Mouse (Mus musculus) forebrain, embryonic 13.5 days (tissue): Measurements from ENCODE around the gene Clec12b. TPM values are rescaled to one million over a fixed set of nuclear protein-coding genes. Genes with fewer than 3 reads are reported as not detected.

ENCODE experiments used
- ATAC-seq: fragments of 200-750 bp; cut with Nextera tagmentation; 2 replicates; pipeline ENCODE4 v1.8.0; 2017
- H3K27ac ChIP-seq: fragments of 300-500 bp; sonication (generic); 2 replicates; pipeline ENCODE4 v1.5.1; 2015; ENCODE audit warnings: inconsistent platforms, mild to moderate bottlenecking, moderate library complexity
- H3K27me3 ChIP-seq: fragments of 300-500 bp; sonication (generic); 2 replicates; pipeline ENCODE4 v1.6.1; 2015; ENCODE audit warnings: mild to moderate bottlenecking, inconsistent platforms
- H3K36me3 ChIP-seq: fragments of 300-500 bp; sonication (generic); 2 replicates; pipeline ENCODE4 v1.6.1; 2015; ENCODE audit warnings: mild to moderate bottlenecking, inconsistent platforms; ENCODE audit not compliant: poor library complexity, severe bottlenecking
- H3K4me1 ChIP-seq: fragments of 300-500 bp; sonication (generic); 2 replicates; pipeline ENCODE4 v1.6.1; 2015; ENCODE audit warnings: inconsistent platforms
- H3K4me2 ChIP-seq: fragments of 300-500 bp; sonication (generic); 2 replicates; pipeline ENCODE4 v1.6.1; 2015; ENCODE audit warnings: inconsistent platforms, mild to moderate bottlenecking, moderate library complexity
- H3K4me3 ChIP-seq: fragments of 300-500 bp; sonication (generic); 2 replicates; pipeline ENCODE4 v1.5.1; 2015; ENCODE audit warnings: mild to moderate bottlenecking, inconsistent platforms
- H3K9ac ChIP-seq: fragments of 300-500 bp; sonication (generic); 2 replicates; pipeline ENCODE4 v1.6.1; 2015; ENCODE audit warnings: mild to moderate bottlenecking, inconsistent platforms
- H3K9me3 ChIP-seq: fragments of 300-500 bp; sonication (generic); replicated peaks from 2 replicates; pipeline ENCODE4 v1.6.1; 2016; ENCODE audit warnings: inconsistent platforms
- WGBS: fragments of 180-500 bp; shearing (Covaris S2); methylation state at CpG from one replicate; pipeline ENCODE4 v1.1.7; 2015; 5-methylcytosine and 5-hydroxymethylcytosine counted together
- polyA plus RNA-seq: library from polyadenylated mRNA; unstranded; fragments of >200 nt; fragmentation: Nextera tagmentation; extraction: Ambion mirVana; gene quantifications from 2 replicates; pipeline ENCODE4 v1.2.1, GENCODE M21; 2015

Gene Clec12b
- polyA plus RNA-seq, 1 experiment from 2014 or later: 0.12 TPM

DNA sequence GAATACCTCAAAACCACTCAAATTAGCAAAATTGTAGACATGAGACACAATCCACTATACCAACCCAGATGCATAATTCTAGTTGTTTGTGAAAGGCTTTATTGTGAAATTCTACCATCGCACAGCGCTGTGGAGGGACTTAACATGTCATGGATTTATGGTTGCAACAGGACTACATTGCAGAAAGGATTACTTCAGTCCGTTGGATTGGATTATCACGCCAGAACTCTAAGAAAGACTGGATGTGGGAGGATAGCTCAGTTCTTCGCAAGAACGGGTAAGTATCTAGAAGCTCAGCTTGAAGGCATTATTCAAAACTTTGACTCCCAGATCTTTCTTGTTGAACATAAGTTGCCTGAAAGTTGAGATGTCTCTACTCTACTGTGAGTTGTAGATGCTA, 17.7 kb upstream of the Clec12b start:
- Histone ChIP-seq H3K27ac (no peak overlapping the region), H3K4me3 (no peak overlapping the region), H3K4me1 (no peaks in the 10 kb centered on the region), H3K36me3 (no peaks in the 10 kb centered on the region), H3K9ac (no peak overlapping the region), H3K9me3 (no peaks in the 10 kb centered on the region), H3K27me3 (no peaks in the 10 kb centered on the region), H3K4me2 (no peak overlapping the region)
- no peak for ATAC-seq
- 76% methylated on average over 6 of the region's 6 CpGs for WGBS

DNA sequence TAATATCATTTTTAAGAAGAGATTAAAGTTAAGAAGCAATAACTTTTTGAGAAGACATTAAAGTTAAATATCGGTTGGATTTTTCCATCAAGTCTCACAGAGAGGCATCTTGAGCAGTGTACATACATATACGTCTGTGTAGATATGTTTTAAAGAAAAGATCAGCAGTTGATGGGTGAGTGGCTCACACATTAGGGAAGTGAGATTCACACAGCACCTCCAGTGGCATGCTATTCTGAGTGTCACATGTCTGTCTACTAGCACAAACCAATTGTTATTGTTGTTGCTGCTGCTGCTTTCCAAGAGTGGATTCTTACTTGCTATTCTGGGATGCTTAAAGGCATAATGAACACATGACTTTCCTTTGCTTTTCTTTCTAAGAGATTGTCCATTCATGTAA, 16.7 kb upstream of the Clec12b start:
- no peaks in the 10 kb centered on the region for H3K36me3 ChIP-seq
- 95% methylated on average over 2 of the region's 2 CpGs for WGBS
- no peaks in the 10 kb centered on the region for H3K4me1 ChIP-seq
- H3K4me2 ChIP-seq: no peak overlapping the region
- H3K9me3 ChIP-seq: no peaks in the 10 kb centered on the region
- H3K27me3 ChIP-seq: no peaks in the 10 kb centered on the region
- no peak for ATAC-seq
- H3K27ac ChIP-seq: no peak overlapping the region
- H3K9ac ChIP-seq: no peak overlapping the region
- H3K4me3 ChIP-seq: no peak overlapping the region

DNA sequence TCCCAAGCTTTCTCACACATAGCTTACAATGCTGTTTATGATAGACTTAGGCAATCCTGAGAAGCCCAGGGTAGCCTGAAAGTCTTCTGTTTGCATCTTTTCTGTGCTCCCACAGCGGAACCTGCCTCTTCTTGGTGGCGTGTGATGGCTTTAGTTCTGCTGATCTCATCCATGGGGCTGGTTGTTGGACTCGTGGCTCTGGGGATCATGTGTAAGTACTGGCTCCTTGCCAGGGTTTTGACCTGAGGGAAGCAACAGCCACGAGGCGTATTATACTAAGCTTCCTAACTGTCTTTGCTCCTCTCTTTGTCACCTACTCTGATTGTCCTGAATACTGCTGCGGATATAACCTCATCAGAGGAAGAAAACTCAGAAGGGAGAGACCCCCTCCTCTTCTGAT, 14.3 kb upstream of the Clec12b start:
- ATAC-seq: no peak
- no peaks in the 10 kb centered on the region for H3K4me1 ChIP-seq
- no peaks in the 10 kb centered on the region for H3K27me3 ChIP-seq
- no peak overlapping the region for H3K27ac ChIP-seq
- H3K4me2 ChIP-seq: no peak overlapping the region
- no peak overlapping the region for H3K4me3 ChIP-seq
- H3K36me3 ChIP-seq: no peaks in the 10 kb centered on the region
- H3K9me3 ChIP-seq: no peaks in the 10 kb centered on the region
- H3K9ac ChIP-seq: no peak overlapping the region
- 65% methylated on average over 6 of the region's 6 CpGs for WGBS

DNA sequence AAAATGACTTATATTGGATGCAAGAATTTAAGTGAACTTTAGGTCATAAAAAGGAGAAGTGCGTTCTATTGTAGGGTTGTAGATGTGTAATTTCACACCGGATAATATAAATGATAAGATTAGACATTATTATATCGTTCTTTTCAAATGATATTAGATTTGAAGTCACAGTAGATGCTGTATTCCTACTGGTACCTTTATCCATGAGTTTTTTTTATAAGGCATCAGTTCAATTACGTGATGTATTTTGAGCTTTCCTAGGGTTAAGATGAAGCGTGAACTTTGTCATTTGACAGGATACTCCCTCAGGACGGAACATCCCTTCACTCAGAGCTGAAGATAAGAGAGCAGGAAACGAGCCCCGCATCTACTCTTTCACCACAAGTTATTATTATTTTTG, 11.3 kb upstream of the Clec12b start, which contains the start of gene Clec1b:
Gene Clec1b, plus strand, starts transcription at position 301 of the 400 bp plus-strand sequence.
- WGBS: 90% methylated on average over 8 of the region's 8 CpGs
- H3K9me3 ChIP-seq: no peaks in the 10 kb centered on the region

DNA sequence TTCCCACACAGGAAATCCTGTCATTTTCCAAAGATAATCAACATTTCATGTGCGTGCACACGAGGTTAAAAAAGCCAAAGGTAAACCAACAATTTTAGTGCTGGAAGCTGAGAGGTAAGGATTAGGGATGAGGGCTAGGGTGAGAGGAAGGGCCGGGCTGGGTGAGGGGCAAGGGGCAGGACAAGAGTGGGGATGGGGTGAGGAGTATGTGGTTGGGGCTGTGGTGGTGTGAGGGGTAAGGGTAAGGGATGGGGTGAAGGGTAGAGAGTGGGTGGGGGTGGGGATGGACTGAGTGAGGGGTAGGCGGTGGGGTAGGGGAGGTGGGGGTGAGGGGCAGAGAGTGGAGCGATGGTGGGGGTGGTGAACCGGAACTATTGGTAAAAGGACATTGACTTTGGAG, 8.1 kb upstream of the Clec12b start:
- 81% methylated on average over 6 of the region's 6 CpGs for WGBS
- peak; percentile 55 for ATAC-seq

More for the DNA sequence above, 11.3 kb upstream of the Clec12b start, which contains the start of gene Clec1b:
- Histone ChIP-seq H3K36me3 (no peaks in the 10 kb centered on the region), H3K4me1 (no peaks in the 10 kb centered on the region), H3K9ac (no peak within 1 kb of the TSS), H3K4me3 (no peak within 1 kb of the TSS), H3K4me2 (no peak within 1 kb of the TSS), H3K27me3 (no peaks in the 10 kb centered on the region), H3K27ac (no peak within 1 kb of the TSS)
- no peak for ATAC-seq

DNA sequence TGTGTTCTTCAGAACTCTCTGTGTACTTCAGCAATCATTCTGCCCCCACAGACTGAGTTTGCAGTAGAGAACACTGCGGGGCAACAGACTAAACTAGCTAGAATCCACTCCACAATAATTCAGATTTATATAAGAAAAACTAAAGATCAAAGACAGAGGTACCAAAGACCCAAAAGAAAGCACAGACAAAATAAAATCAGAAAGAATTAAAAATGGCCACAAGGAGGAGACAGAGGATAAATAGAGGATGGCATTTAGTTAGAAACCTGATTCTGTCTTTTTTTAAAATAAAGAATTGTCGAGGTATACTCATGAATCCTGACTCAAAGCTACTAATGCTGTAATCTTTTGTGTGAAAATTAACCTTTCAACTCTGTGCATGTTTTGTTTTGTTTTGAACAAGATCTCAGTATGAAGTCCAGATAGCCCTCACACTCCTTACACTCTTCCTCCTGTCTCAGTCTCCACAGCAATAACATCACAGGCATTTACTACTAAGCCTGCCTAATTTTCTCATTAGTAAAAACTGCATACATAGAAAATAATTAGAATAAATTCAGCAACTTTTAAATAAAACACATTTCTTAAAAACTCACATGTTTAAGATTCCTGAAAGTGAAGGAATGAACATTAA, 7.5 kb upstream of the Clec12b start:
- no peak overlapping the region for H3K4me2 ChIP-seq
- H3K9ac ChIP-seq: no peak overlapping the region
- no peak overlapping the region for H3K4me3 ChIP-seq
- no peak; the same call in 1 of the 2 replicates for ATAC-seq
- no peaks in the 10 kb centered on the region for H3K36me3 ChIP-seq
- H3K4me1 ChIP-seq: no peaks in the 10 kb centered on the region
- H3K9me3 ChIP-seq: no peaks in the 10 kb centered on the region
- H3K27me3 ChIP-seq: no peaks in the 10 kb centered on the region
- no peak overlapping the region for H3K27ac ChIP-seq
- WGBS: 23% methylated on average over 2 of the region's 2 CpGs

More for the DNA sequence above, 8.1 kb upstream of the Clec12b start:
- no peak overlapping the region for H3K4me3 ChIP-seq
- H3K9me3 ChIP-seq: no peaks in the 10 kb centered on the region
- no peaks in the 10 kb centered on the region for H3K27me3 ChIP-seq
- H3K36me3 ChIP-seq: no peaks in the 10 kb centered on the region
- H3K9ac ChIP-seq: no peak overlapping the region
- H3K4me1 ChIP-seq: no peaks in the 10 kb centered on the region
- no peak overlapping the region for H3K27ac ChIP-seq
- H3K4me2 ChIP-seq: no peak overlapping the region

DNA sequence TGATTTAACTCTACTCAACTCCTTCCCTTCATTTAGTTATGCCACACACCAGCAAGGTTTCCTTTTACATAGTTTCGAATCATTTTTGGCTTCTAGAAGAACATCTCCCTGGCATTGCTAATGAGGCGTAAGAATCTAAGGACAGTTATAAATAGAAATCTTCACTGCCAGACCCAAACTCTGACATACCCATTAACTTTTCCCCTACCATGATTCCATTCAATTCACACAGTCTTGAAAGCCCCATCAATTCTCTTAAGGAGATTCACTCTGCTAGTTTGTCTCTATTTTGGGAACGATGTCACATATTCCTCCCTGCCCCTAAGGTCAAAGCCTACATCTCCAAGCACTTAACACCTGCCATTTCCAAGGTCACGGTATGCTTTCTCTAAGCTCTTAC, 674 bp downstream of the Clec12b start:
- Histone ChIP-seq H3K27me3 (no peaks in the 10 kb centered on the region), H3K9me3 (no peaks in the 10 kb centered on the region), H3K36me3 (no peaks in the 10 kb centered on the region), H3K27ac (no peak overlapping the region), H3K9ac (no peak overlapping the region), H3K4me3 (no peak overlapping the region), H3K4me2 (no peak overlapping the region), H3K4me1 (no peaks in the 10 kb centered on the region)
- no peak for ATAC-seq
- WGBS: 74% methylated on average over 4 of the region's 4 CpGs

DNA sequence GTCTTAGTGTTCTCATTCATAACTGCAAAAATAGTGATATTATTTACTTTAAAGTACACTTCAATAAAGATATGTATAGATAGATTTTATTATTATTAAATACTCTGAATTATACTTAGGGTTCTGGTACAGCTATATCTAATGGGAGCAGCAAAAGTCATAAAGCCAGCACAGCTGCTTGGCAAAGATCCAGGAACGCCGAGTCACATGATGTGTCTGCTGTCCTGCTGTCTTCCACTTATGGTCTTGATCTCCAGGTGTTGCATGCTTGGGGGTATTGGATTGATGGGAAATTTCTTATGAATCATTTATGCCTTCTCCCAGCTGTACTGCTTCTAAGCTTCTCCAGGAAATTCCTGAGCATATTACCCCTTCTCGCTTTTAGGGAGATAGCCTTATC, 2.2 kb downstream of the Clec12b start:
- Histone ChIP-seq H3K4me2 (no peak overlapping the region), H3K9me3 (no peaks in the 10 kb centered on the region), H3K36me3 (no peaks in the 10 kb centered on the region), H3K9ac (no peak overlapping the region), H3K4me1 (no peaks in the 10 kb centered on the region), H3K27me3 (no peaks in the 10 kb centered on the region), H3K27ac (no peak overlapping the region), H3K4me3 (no peak overlapping the region)
- WGBS: 90% methylated on average over 3 of the region's 3 CpGs
- ATAC-seq: no peak

DNA sequence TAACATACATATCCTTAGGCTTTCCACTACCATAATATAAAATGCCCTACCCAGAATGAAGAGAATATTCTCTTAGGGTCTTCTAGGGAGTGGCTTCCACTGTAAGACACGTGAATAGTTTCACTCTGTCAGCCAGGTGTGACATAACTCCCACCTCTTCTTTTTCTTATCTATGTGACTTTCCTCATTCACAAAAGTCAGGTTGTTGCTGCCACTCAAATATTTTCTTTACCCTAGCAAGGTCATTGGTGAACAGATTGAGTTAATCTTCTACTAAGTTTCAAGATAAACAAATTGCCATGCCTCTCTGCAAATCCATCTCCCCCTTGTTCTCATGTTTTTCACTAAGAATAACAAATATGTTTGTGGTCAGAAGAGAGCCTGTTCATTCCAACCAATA, 3.9 kb downstream of the Clec12b start:
- no peaks in the 10 kb centered on the region for H3K4me1 ChIP-seq
- H3K4me3 ChIP-seq: no peak overlapping the region
- no peak overlapping the region for H3K4me2 ChIP-seq
- H3K36me3 ChIP-seq: no peaks in the 10 kb centered on the region
- H3K27ac ChIP-seq: no peak overlapping the region
- no peaks in the 10 kb centered on the region for H3K9me3 ChIP-seq
- H3K9ac ChIP-seq: no peak overlapping the region
- 86% methylated on average over 1 of the region's 1 CpGs for WGBS
- ATAC-seq: no peak
- H3K27me3 ChIP-seq: no peaks in the 10 kb centered on the region

DNA sequence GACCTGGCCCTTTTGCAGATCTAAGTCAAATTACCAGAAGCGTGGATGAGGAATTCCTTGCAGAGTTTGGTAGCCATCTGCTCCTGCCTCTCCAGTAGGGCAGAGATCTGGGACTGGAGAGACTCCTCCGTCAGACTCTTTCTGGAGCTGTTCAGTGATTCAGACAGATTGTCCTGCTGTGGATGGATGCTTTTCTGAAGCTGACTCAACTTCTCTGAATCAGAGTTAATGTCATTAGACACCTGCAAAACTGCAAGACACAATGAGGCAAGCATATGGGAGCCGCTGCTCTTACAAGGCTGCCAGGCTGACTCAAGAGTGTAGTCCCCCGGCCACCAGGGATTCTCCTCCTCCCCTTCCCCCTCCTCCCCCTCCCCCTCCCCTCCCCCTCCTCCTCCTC, 5.2 kb downstream of the Clec12b start:
- Histone ChIP-seq H3K4me1 (no peaks in the 10 kb centered on the region), H3K4me3 (no peak overlapping the region), H3K27ac (no peak overlapping the region), H3K27me3 (no peaks in the 10 kb centered on the region), H3K36me3 (no peaks in the 10 kb centered on the region), H3K9me3 (no peaks in the 10 kb centered on the region; the same call in 1 of the 2 replicates), H3K9ac (no peak overlapping the region), H3K4me2 (no peak overlapping the region)
- WGBS: 72% methylated on average over 4 of the region's 4 CpGs
- ATAC-seq: no peak

DNA sequence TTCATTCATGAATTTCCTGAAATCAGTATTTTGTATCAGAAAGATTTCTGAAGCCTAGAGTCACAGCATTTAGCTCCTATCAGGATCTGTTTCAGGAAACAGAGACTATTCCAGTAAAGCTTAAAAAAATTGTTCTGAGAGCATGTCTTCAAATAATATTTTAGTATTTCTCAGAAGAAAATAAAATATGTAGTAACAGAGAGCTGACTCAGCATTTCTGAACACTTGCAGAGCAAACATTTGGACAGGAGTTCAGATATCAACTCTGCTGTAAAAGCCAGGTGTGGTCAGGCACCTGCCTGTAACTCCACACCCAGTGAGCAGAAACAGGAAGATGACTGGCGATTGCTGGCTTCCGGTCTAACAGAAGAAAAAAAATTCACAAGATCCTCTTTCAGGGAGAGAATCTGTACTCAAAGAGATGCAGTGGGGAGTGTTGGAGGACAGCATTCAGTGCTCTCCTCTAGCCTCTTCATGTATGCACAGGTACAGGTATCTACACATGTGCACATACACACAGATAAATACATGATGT, 10.7 kb downstream of the Clec12b start:
- H3K4me2 ChIP-seq: no peak overlapping the region
- H3K36me3 ChIP-seq: no peaks in the 10 kb centered on the region
- H3K27me3 ChIP-seq: no peaks in the 10 kb centered on the region
- H3K27ac ChIP-seq: no peak overlapping the region
- no peaks in the 10 kb centered on the region; the same call in 1 of the 2 replicates for H3K9me3 ChIP-seq
- no peaks in the 10 kb centered on the region for H3K4me1 ChIP-seq
- H3K9ac ChIP-seq: no peak overlapping the region
- no peak overlapping the region for H3K4me3 ChIP-seq
- 84% methylated on average over 2 of the region's 2 CpGs for WGBS
- no peak for ATAC-seq

DNA sequence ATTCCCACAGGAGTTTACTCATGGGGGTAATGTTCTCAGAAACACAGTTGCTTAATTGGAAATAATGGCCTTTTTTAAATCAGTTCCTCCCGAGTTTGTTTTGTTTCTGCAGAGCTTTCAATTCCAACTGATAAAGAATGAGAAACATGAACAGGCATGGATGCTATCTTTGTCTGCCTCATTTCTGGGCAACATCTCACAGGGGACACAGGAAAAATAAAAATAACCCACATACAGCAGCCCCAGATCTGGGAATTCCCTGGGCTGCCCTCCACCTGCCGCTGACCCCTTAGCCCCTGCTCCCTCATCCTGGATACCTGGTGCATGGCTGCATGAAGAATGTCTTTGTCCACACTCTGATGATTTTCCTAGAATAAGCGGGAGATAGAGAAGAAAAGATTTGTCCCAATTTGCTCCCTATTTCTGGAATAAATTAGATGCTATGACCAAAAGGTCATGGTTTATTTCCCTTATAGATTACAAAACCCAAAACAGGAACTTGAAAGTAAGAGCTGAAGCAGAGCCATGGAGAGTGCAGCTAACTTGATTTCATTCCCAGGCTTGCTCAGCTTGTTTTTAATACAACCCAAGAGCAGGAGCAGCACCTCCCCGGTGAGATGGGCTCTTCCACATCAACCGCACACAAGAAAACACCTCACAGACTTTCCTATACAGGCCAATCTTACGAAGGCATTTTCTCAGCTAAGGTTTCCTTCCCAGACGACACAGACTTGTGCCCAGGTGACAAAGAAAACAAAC, 16.1 kb downstream of the Clec12b start:
- ATAC-seq: no peak
- Histone ChIP-seq H3K36me3 (no peaks in the 10 kb centered on the region), H3K9ac (no peak overlapping the region), H3K27ac (no peak overlapping the region), H3K27me3 (no peaks in the 10 kb centered on the region), H3K4me3 (no peak overlapping the region), H3K4me1 (no peaks in the 10 kb centered on the region), H3K9me3 (no peaks in the 10 kb centered on the region), H3K4me2 (no peak overlapping the region)
- 79% methylated on average over 7 of the region's 7 CpGs for WGBS
